Mouse (Mus musculus) heart, postnatal 0 days (tissue): ENCODE results near the gene Il3.

Source experiments
- CTCF ChIP-seq: IDR thresholded peaks from 2 replicates; pipeline ENCODE4 v1.5.1; 2016; ENCODE audit warnings: antibody characterized with exemption, control low read depth, low read depth
- EP300 ChIP-seq: IDR thresholded peaks from 2 replicates; pipeline ENCODE4 v1.6.1; 2016; ENCODE audit warnings: antibody characterized with exemption, low read depth

DNA sequence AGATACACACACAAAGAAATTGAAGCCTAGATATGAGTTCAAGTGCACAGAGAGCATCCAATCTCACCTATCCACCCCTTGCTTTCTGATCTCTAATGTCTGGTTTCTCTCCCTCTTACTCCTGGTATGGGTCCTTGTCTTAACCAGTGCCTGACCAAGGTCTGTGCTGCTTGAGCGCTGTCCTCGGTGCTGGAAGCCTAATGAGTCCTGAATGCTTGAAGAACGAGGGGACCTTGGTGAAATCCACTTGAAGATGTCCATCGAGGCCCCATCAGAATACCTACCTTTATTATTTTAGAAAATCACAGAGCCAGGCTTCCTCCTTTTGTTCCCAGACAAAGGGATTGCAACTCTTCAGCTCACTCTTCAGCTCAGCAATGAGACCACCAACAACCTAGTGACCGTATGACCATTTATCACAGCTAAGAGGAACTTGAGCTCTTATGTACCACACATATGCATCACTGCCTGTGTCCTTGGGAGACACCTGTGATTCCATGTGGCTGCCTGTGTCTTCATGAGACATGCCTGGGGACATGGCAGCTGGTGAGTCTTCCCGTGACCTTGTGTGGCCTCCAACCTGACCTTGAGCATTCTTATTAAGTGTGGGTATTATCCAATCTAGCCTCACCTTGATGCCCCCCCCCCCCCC is 36.1 kb upstream of the Il3 start:
- TF ChIP-seq CTCF (no peak), EP300 (no peak)
